Mouse (Mus musculus) heart, embryonic 16.5 days (tissue): ENCODE data around the gene Usp29. TPM values are rescaled to one million over a fixed set of nuclear protein-coding genes. Genes with fewer than 3 reads are reported as not detected.
"Not testable (repeated sequence)": the region's sequence is repeated elsewhere in the genome, so short reads cannot be mapped to it uniquely, and the experiment has no call there.

Experiments used
- ATAC-seq: fragments of 200-750 bp; cut with Nextera tagmentation; replicated peaks from 2 replicates; pipeline ENCODE4 v1.8.0; 2017; ENCODE audit warnings: moderate number of reproducible peaks; ENCODE audit not compliant: insufficient read depth, low FRiP score; ENCODE audit errors: extremely low read depth
- H3K27ac ChIP-seq: fragments of 300-500 bp; sonication (generic); 2 replicates; pipeline ENCODE4 v1.5.1; 2014; ENCODE audit warnings: mild to moderate bottlenecking, low read length, control low read depth, moderate library complexity
- H3K27me3 ChIP-seq: fragments of 300-500 bp; sonication (generic); 2 replicates; pipeline ENCODE4 v1.6.1; 2014; ENCODE audit warnings: low read length, mixed read lengths; ENCODE audit not compliant: control insufficient read depth, insufficient read depth
- H3K36me3 ChIP-seq: fragments of 300-500 bp; sonication (generic); 2 replicates; pipeline ENCODE4 v1.6.1; 2014; ENCODE audit not compliant: control insufficient read depth, insufficient read depth
- H3K4me1 ChIP-seq: fragments of 300-500 bp; sonication (generic); 2 replicates; pipeline ENCODE4 v1.6.1; 2014; ENCODE audit warnings: low read length, mixed read lengths; ENCODE audit not compliant: control insufficient read depth, insufficient read depth
- H3K4me2 ChIP-seq: fragments of 300-500 bp; sonication (generic); 2 replicates; pipeline ENCODE4 v1.6.1; 2014; ENCODE audit warnings: low read depth, mild to moderate bottlenecking, control low read depth, low read length
- H3K4me3 ChIP-seq: fragments of 300-500 bp; sonication (generic); 2 replicates; pipeline ENCODE4 v1.5.1; 2014; ENCODE audit warnings: mild to moderate bottlenecking, control low read depth, low read length
- H3K9ac ChIP-seq: fragments of 300-500 bp; sonication (generic); 2 replicates; pipeline ENCODE4 v1.6.1; 2014; ENCODE audit warnings: low read length, control low read depth
- H3K9me3 ChIP-seq: fragments of 300-500 bp; sonication (generic); replicated peaks from 2 replicates; pipeline ENCODE4 v1.6.1; 2016; ENCODE audit warnings: low read length; ENCODE audit not compliant: control insufficient read depth
- WGBS: fragments of 180-500 bp; shearing (Covaris S2); extraction: QIAGEN DNeasy Blood & Tissue Kit; methylation state at CpG from one replicate; pipeline ENCODE4 v1.1.7; 2014; 5-methylcytosine and 5-hydroxymethylcytosine counted together
- microRNA counts: library from miRNA; unstranded; fragments of <30 nt; microRNA quantifications from one replicate; lab custom pipeline; 2016
- microRNA-seq: library from miRNA; unstranded; fragments of <30 nt; microRNA quantifications from one replicate; pipeline ENCODE4, GENCODE M21; 2017
- polyA plus RNA-seq: library from polyadenylated mRNA; unstranded; fragments of >200 nt; fragmentation: Nextera tagmentation; extraction: Ambion mirVana; gene quantifications from 2 replicates; pipeline ENCODE4 v1.2.1, GENCODE M21; 2015

The Usp29 gene
- polyA plus RNA-seq, 1 experiment from 2014 or later, result 6.1 TPM

DNA sequence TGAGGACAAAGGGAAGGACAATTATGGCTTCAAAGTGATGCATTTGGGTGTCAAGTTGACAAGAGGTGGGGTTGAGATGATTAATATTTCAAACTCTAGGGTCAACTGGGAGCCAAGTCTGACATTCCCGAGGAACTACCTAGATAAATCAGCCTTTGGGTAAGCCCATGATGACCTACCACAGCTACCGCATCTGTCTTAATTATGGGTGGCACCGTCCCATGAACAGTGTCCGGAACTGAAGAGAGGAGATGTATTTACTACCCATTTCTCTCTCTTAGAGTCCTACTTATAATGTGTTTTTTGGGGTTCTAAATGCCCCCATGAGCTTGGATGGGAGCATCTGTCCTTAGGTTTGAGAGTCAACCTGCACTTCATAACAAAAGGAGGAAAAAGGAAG is 226.2 kb downstream of the Usp29 start:
- WGBS, result 73% methylated on average over 4 of the region's 4 CpGs
- no peak overlapping the region for H3K9ac ChIP-seq
- H3K4me1 ChIP-seq, result no peaks in the 10 kb centered on the region
- no peaks in the 10 kb centered on the region for H3K9me3 ChIP-seq
- no peaks in the 10 kb centered on the region for H3K27me3 ChIP-seq
- H3K27ac ChIP-seq, result no peak overlapping the region
- no peak for ATAC-seq
- H3K4me2 ChIP-seq, result no peak overlapping the region
- no peak overlapping the region for H3K4me3 ChIP-seq
- H3K36me3 ChIP-seq, result no peaks in the 10 kb centered on the region

DNA sequence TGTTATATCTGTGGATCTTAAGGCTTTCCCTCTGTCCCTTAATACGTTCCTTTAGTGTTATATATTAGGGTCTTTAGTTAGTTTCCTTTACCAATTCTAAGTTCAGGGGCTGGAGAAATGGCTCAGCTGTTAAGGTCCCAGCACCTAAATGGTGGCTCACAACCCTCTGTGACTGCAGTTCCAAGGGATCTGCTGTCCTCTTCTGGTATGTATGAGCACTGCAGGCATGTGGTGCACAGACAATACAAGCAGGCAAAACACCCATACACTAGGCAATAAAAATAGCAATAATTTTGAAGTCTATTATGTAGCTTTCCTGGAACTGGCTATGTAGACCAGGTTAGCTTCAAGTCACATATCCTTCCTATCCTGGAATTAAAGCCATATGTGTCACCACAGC is 228.2 kb downstream of the Usp29 start:
- no peak for ATAC-seq
- 82% methylated on average over 1 of the region's 1 CpGs for WGBS

DNA sequence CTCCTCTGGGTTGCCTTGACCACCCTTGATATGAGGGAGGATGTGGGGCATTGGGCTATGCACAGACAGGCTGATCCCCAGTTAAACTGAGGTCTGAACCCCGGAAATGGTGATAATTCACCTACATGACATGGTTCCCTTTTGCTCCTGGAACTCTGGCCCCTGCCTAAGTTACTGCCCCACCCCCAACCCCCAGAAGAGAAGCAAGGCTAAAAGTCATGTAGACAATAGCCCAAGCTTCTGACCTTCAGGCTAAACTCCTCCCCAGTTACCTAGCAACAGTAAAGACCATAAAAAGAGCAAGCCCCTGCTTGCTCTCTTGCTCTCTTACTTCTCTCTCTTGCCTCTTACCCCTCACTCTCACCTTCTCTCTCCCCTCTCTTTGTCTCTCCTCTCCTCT is 243.2 kb downstream of the Usp29 start:
- H3K9ac ChIP-seq, result no peak overlapping the region
- no peaks in the 10 kb centered on the region for H3K4me1 ChIP-seq
- WGBS, result 88% methylated on average over 1 of the region's 1 CpGs
- H3K36me3 ChIP-seq, result no peaks in the 10 kb centered on the region
- H3K9me3 ChIP-seq, result no peaks in the 10 kb centered on the region; the same call in none of the 2 replicates
- H3K4me3 ChIP-seq, result no peak overlapping the region
- no peaks in the 10 kb centered on the region for H3K27me3 ChIP-seq
- no peak overlapping the region for H3K27ac ChIP-seq
- ATAC-seq, result no peak
- H3K4me2 ChIP-seq, result no peak overlapping the region

More for the DNA sequence above, 228.2 kb downstream of the Usp29 start:
- Histone ChIP-seq H3K27ac (no peak overlapping the region), H3K36me3 (no peaks in the 10 kb centered on the region), H3K4me2 (no peak overlapping the region), H3K27me3 (no peaks in the 10 kb centered on the region), H3K9ac (no peak overlapping the region), H3K9me3 (no peaks in the 10 kb centered on the region), H3K4me1 (no peaks in the 10 kb centered on the region), H3K4me3 (no peak overlapping the region)

- ATAC-seq, result no peak
- H3K9ac ChIP-seq, result no peak overlapping the region
Measured at GRCm38 (mm10) chr7:6976890-6977289, 246.5 kb downstream of the Usp29 start.

GRCm38 (mm10) chr7:6995251-6995650 is 264.9 kb downstream of the Usp29 start, which contains the start of gene Aurkc:
Aurkc (plus strand) TSS chr7:6995300.
- H3K27ac ChIP-seq, H3K4me2 ChIP-seq, ATAC-seq, H3K9ac ChIP-seq, H3K4me1 ChIP-seq, H3K27me3 ChIP-seq, H3K4me3 ChIP-seq, H3K36me3 ChIP-seq, H3K9me3 ChIP-seq: not testable (repeated sequence)
- 73% methylated on average over 11 of the region's 11 CpGs for WGBS

More at GRCm38 (mm10) chr7:6976890-6977289, 246.5 kb downstream of the Usp29 start:
- Histone ChIP-seq H3K27ac (no peak overlapping the region), H3K4me1 (no peaks in the 10 kb centered on the region), H3K27me3 (no peaks in the 10 kb centered on the region), H3K36me3 (no peaks in the 10 kb centered on the region), H3K4me3 (no peak overlapping the region), H3K4me2 (no peak overlapping the region), H3K9me3 (no peaks in the 10 kb centered on the region; the same call in none of the 2 replicates)
- WGBS, result 87% methylated on average over 19 of the region's 19 CpGs

DNA sequence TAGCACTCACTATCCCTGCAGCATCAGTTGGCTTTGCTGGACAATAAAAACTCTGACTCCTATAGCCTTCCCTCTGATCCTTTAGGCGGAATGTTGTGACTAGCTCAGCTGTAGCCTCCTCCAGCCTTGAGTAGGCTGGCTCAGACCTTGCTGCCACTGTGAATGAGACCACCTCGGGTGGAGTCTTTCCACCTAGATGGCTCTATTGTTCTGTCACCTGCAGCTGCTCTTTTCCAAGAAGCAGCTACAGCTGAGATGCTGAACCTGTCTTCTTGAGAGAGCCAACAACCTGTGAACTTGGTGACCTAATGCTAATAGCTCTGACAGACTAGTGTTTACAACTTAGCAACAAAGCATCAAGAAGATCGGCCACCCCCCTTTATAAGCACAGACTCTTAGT is 268.5 kb downstream of the Usp29 start:
- H3K9me3 ChIP-seq, H3K4me2 ChIP-seq, ATAC-seq, H3K27me3 ChIP-seq, H3K4me3 ChIP-seq, H3K36me3 ChIP-seq, H3K27ac ChIP-seq, H3K9ac ChIP-seq, H3K4me1 ChIP-seq: not testable (repeated sequence)
- WGBS, result 61% methylated on average over 3 of the region's 3 CpGs

- not testable (repeated sequence) for H3K9ac ChIP-seq, ATAC-seq, H3K36me3 ChIP-seq, H3K4me1 ChIP-seq, H3K27me3 ChIP-seq, H3K4me2 ChIP-seq, H3K9me3 ChIP-seq, H3K27ac ChIP-seq, H3K4me3 ChIP-seq
- WGBS, result 56% methylated on average over 5 of the region's 5 CpGs
Measured at GRCm38 (mm10) chr7:7005441-7005840, 275.1 kb downstream of the Usp29 start.

MicroRNAs within 50 kb of the gene (microRNA counts, 519-probe panel; counts per million panel counts)
- not detected for microRNA mmu-miR-3099 (lab: Ali Mortazavi, UCI)

Small RNAs within 50 kb of the gene (microRNA-seq; reads per million reads assigned to microRNA genes)
- 25.7 reads per million, percentile 37 among the genes with 10 or more reads in this experiment for gene Mir3099

Other genes with a start within 250 kb of the Usp29 start
- gene Olfr5, start 243.6 kb upstream of the Usp29 start, polyA plus RNA-seq, result not detected in 2 replicates
- not detected in 2 replicates for gene Olfr1347, start 230.8 kb upstream of the Usp29 start, polyA plus RNA-seq
- gene Olfr1348, start 221.8 kb upstream of the Usp29 start, polyA plus RNA-seq, result not detected in 2 replicates
- not detected in 2 replicates for gene Olfr1349, start 207.6 kb upstream of the Usp29 start, polyA plus RNA-seq
- gene Olfr1350, start 165.7 kb upstream of the Usp29 start, polyA plus RNA-seq, result not detected in 2 replicates
- gene Zim1, start 34.1 kb upstream of the Usp29 start, polyA plus RNA-seq, result 6.6 and 11.6 TPM in 2 replicates
- gene Peg3, start 147 bp upstream of the Usp29 start, polyA plus RNA-seq, result 86.6 and 88.1 TPM in 2 replicates